Mouse (Mus musculus): ENCODE measurements around the gene Gna11. TPM values are rescaled to one million over a fixed set of nuclear protein-coding genes. Genes with fewer than 3 reads are reported as not detected.
A peak's percentile ranks its signal among the peaks of the same experiment; 100 is the strongest.

Gna11 gene
- polyA plus RNA-seq, 1 experiment from 2014 or later: 75.9 TPM

DNA sequence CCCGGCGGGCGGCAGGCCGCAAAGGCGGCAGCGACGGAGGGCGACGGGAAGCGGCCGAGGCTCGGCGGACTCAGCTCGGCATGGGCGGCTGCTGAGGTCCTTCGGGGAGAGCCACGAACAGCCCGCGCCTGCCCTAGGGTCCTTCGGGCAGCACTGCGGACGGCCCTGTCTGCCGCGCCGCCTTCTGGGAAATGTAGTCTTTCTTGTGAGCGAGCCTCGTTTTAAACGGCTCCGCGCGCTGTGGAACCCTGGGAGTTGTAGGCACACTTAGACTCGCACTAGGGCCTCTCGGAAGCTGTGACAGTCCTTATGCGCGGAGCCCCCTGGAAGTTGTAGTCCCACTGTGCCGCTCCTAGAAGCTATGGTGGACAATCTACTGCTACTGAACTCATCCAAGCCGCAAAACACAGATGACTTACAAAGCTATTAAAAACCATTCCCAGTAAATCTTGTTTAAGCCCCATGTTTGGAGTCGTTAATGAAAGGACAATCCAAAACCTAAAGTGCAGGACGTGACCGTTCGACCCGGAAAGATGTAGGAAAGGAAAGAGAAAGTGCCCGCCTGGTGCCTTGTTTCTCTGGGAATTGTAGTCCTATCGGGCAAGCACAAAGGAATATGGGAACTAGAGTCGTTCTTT lies 48.6 kb downstream of the Gna11 start, which contains the start of gene Ncln:
Gene Ncln (minus strand): TSS at position 129 of the 638 bp plus-strand sequence.
- peaks cover 27% of the 10 kb centered on the region for H3K4me1 ChIP-seq
- under 1% methylated on average over 45 of the region's 45 CpGs for WGBS
- peaks cover 21% of the 10 kb centered on the region for H3K36me3 ChIP-seq (replicated peaks)
- peak; percentile 96 for ATAC-seq (ENCODE audit: low FRiP score)
- peak within 1 kb of the TSS; percentile 92 for H3K4me2 ChIP-seq
- H3K27ac ChIP-seq: peak within 1 kb of the TSS; percentile 50; the same call in 1 of the 2 replicates
- peak within 1 kb of the TSS; percentile 78 for H3K9ac ChIP-seq
- H3K4me3 ChIP-seq (replicated peaks): peak within 1 kb of the TSS; percentile 73
- no peaks in the 10 kb centered on the region for H3K9me3 ChIP-seq
- no peaks in the 10 kb centered on the region for H3K27me3 ChIP-seq

DNA sequence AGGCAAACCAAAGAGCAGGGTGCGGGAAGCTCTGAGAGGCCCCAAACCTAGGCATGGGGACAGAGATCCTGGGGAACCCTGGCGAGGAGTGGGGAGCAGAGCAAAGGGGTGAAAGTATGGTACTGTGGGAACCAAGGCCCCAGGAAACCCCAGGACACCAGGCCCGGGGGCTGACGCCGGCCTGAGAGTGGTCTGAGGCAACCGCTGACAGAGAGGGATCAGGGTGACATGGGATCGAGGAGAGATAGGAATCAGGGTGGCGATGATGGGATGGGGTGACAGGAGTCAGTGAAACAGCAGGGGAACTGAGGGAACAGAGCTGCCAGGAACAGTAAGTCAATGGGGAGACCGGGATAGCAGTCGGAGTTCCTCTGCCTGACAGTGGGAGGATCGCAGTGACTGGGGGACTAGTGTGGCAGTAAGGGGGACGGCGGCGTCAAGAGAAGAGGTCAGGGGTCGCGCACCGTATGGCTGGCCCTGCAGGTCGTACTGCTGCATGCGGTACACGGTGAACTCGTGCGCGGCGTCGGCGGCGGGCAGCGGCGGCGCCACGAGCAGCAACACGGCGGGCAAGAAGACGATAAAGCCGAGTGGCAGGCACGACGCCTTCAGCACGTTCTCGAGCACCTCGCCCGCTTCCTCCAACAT lies 49.2 kb downstream of the Gna11 start:
- H3K4me1 ChIP-seq: peaks cover 27% of the 10 kb centered on the region
- H3K27me3 ChIP-seq: no peaks in the 10 kb centered on the region
- H3K9ac ChIP-seq: peak overlapping the region; percentile 78
- peak overlapping the region; percentile 92 for H3K4me2 ChIP-seq
- ATAC-seq (ENCODE audit: low FRiP score): peak; percentile 42
- 0 out of 2 replicates have a peak overlapping the region, but pooled peaks have one; percentile 47 for H3K27ac ChIP-seq
- peaks cover 28% of the 10 kb centered on the region for H3K36me3 ChIP-seq (replicated peaks)
- WGBS: 2% methylated on average over 41 of the region's 41 CpGs
- H3K9me3 ChIP-seq: no peaks in the 10 kb centered on the region
- peak overlapping the region; percentile 73 for H3K4me3 ChIP-seq (replicated peaks)

DNA sequence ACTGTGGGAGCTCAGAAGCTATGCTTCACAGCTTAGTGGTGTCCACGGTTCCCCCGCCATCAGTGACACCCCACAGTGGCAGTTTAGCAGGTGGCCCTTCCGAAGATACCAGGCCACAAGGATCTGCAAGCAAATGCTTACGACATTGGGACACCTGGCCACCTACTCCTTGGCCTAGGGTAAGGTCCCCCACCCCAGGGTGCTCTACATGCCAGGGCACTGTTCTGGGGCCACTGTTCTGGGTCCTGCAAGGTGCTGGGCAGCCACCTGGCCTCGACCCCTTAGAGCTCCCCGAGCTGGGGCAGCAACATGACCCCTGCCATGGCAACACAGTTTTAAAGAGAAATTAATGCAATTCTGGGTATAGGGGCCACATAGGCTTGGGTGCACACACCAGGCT lies 49.8 kb downstream of the Gna11 start:
- Histone ChIP-seq H3K9me3 (no peaks in the 10 kb centered on the region), H3K9ac (peak overlapping the region; percentile 78), H3K4me2 (peak overlapping the region; percentile 92), H3K36me3 (replicated peaks) (peaks cover 34% of the 10 kb centered on the region), H3K27ac (no peak overlapping the region), H3K4me1 (peaks cover 27% of the 10 kb centered on the region), H3K4me3 (replicated peaks) (peak overlapping the region; percentile 73), H3K27me3 (no peaks in the 10 kb centered on the region)
- 83% methylated on average over 6 of the region's 6 CpGs for WGBS
- no peak for ATAC-seq (ENCODE audit: low FRiP score)

DNA sequence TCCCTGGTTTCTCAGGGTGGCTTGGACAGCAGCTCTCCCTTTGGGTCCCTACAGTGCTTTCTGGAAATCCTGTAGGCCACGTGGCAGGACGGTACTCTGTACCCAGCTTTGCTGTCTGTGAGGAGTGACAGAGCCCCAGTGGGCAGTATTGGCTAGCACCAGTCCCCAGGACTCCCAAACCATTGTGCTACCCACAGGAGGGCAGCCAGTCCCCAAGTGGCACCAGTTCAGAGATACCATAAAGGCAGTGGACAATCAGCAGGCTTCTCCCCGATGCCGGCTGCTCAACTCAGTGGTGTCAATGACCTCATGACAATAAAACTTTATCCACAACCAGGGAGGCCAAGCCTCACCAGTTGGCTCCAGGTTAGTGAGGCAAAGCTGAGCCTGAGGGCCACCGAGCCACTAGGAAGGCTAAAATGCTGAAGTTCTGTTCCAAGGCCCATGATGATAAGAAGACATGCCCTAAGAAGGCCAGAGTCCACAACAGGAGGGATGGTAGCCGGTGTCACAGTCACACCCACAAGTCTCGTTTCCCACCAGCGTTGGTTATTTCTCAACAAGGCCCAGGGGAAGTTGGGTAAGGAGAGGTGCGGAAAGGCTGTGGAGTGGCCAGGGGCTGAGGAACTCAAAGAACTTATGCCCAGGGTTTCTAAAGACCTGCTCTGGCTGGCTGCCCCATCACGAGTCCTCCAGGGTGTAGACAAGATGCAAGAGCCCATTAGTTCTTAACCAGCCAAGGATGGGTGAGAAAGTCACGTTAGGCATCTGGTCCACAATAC lies 50.5 kb downstream of the Gna11 start:
- peak overlapping the region; percentile 21; the same call in 1 of the 2 replicates for H3K9ac ChIP-seq
- 89% methylated on average over 11 of the region's 11 CpGs for WGBS

DNA sequence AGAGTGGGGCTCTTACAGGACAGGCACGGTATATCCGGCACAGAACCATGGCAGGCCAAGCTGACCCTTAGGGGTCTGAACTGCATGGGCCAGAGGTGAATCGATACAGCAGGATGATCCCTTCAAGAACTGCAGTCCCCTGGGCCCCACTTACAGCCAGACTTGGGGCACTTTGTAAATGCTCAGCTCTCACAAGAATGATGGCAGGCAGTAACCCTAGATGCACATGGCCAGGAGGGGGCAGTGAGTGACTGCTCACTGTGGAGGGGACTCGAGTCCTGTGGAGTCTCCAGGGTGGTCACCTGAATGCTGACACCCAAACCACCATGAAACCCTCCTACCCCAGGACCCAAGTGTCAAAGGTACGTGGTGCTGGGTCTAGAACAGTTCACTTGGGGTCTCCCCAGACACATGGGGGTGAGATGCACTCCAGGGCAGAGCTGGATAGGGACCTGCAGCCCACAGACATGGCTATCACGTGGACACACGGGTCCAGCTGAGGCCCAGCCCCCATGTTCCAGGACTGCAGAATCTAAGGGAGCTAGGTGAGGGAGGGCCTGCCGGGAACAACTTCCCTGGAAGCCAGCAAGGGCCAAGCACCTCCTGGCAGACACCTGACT lies 51.3 kb downstream of the Gna11 start:
- no peak for ATAC-seq (ENCODE audit: low FRiP score)
- 88% methylated on average over 8 of the region's 8 CpGs for WGBS
- H3K27ac ChIP-seq: no peak overlapping the region
- H3K4me3 ChIP-seq (replicated peaks): no peak overlapping the region
- no peaks in the 10 kb centered on the region for H3K9me3 ChIP-seq
- H3K36me3 ChIP-seq (replicated peaks): peaks cover 48% of the 10 kb centered on the region
- no peak overlapping the region for H3K4me2 ChIP-seq
- no peak overlapping the region for H3K9ac ChIP-seq
- H3K27me3 ChIP-seq: no peaks in the 10 kb centered on the region
- H3K4me1 ChIP-seq: peaks cover 27% of the 10 kb centered on the region

More for the DNA sequence above, 50.5 kb downstream of the Gna11 start:
- peaks cover 41% of the 10 kb centered on the region for H3K36me3 ChIP-seq (replicated peaks)
- peak overlapping the region; percentile 92 for H3K4me2 ChIP-seq
- no peak for ATAC-seq (ENCODE audit: low FRiP score)
- no peak overlapping the region for H3K27ac ChIP-seq
- peak overlapping the region; percentile 73; the same call in 1 of the 2 replicates for H3K4me3 ChIP-seq (replicated peaks)
- H3K27me3 ChIP-seq: no peaks in the 10 kb centered on the region
- peaks cover 27% of the 10 kb centered on the region for H3K4me1 ChIP-seq
- no peaks in the 10 kb centered on the region for H3K9me3 ChIP-seq

DNA sequence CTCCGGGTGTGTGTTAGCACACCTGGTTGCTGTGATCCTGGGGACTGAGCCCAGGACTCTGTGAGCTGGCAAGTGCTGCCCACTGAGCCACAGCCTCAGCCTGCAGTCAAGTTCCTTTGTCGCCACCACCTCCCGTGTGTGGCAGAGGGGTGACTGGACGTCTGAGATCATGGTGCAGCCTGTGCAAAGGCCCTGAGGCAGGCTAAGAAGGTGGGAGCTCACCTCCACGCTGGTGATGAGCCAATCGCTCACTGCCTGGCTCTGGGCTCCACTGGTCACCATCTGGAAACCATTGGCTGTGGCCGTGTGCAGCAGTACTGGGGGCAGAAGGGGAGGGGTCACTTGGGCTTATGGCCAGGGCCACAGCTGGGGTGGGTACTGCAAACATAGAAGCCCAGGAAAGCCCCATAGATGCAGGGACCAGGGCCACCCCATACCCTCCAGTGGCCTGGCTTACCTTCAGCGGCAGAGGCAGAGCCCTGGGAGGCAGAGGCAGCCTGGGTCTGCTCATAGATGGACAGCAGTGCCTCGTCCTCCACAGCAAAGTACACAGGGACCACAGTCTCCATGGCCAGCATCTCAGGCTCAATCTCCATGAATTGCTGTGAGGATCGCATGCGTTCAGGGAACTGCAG lies 52.3 kb downstream of the Gna11 start:
- Histone ChIP-seq H3K4me1 (peaks cover 27% of the 10 kb centered on the region), H3K36me3 (replicated peaks) (peaks cover 58% of the 10 kb centered on the region), H3K9ac (no peak overlapping the region), H3K27me3 (no peaks in the 10 kb centered on the region), H3K27ac (no peak overlapping the region), H3K4me2 (no peak overlapping the region), H3K4me3 (replicated peaks) (no peak overlapping the region), H3K9me3 (no peaks in the 10 kb centered on the region)
- WGBS: 86% methylated on average over 11 of the region's 11 CpGs
- ATAC-seq (ENCODE audit: low FRiP score): no peak

DNA sequence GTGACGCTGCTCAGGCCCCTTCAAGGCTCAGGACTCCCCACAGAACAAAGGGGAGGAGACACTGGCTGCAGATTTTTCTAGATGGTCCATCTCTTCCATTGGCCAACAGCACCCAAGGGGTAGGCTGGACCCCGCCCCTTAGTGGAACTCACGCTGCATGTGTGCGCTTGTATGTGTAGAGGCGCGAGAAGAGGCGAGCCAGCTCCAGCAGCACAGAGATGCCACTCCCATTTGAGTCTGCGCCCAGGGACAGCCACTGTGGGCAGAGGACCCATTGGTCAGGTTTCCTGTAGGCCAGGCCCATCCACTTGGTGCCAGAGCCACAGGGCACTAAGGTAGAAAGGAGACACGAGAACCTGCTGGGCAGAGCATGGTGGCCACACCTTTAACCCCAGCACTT lies 54.0 kb downstream of the Gna11 start:
- Histone ChIP-seq H3K4me3 (replicated peaks) (no peak overlapping the region), H3K4me1 (peaks cover 19% of the 10 kb centered on the region), H3K27me3 (no peaks in the 10 kb centered on the region), H3K27ac (no peak overlapping the region), H3K9me3 (no peaks in the 10 kb centered on the region), H3K4me2 (no peak overlapping the region), H3K9ac (no peak overlapping the region), H3K36me3 (replicated peaks) (peaks cover 75% of the 10 kb centered on the region)
- WGBS: 95% methylated on average over 9 of the region's 9 CpGs
- no peak for ATAC-seq (ENCODE audit: low FRiP score)

DNA sequence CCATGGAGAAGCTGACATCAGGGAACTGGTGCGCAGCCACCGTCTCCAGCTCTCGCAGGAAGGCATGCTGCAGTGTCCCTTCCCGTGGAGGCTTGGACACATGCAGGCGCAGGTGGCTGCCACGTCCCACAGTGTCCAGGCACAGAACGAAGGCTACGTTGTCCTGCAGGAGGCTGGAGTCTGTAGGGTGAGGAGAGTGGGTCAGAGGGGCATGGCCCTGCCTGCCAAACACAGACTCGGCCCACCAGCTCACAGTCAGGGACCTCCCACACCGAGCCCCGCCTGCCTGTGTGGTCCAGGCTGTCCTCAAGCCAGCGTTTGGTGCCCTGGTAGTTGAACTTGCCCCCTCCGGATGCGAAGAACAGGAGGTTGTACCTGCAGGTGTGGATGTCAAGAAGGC lies 55.0 kb downstream of the Gna11 start:
- Histone ChIP-seq H3K36me3 (replicated peaks) (peaks cover 76% of the 10 kb centered on the region), H3K4me3 (replicated peaks) (no peak overlapping the region)

DNA sequence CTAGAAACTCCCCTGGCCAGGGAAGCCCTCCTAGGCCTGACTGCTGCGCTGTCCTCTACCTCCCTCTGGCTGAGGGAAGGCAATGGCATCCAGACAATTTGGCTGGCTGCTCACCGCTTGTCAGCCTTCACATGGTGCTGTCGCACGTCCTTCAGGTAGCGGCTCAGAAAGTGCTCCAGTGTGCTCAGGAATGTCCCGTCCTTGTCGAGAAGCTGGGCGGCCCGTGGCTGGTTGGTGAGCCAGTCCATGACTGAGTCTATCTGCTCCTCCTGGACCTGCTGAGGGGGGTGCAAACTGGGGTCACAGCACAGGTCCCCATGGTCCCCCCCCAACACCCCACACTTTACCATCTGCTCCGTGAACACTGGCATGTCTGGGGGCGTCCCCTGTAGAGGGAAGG lies 56.9 kb downstream of the Gna11 start:
- WGBS: 90% methylated on average over 11 of the region's 11 CpGs
- peaks cover 72% of the 10 kb centered on the region for H3K36me3 ChIP-seq (replicated peaks)
- no peaks in the 10 kb centered on the region for H3K27me3 ChIP-seq

More for the DNA sequence above, 55.0 kb downstream of the Gna11 start:
- Histone ChIP-seq H3K9me3 (no peaks in the 10 kb centered on the region), H3K4me1 (peaks cover 16% of the 10 kb centered on the region), H3K9ac (no peak overlapping the region), H3K27me3 (no peaks in the 10 kb centered on the region), H3K4me2 (no peak overlapping the region), H3K27ac (no peak overlapping the region)
- 84% methylated on average over 14 of the region's 14 CpGs for WGBS
- ATAC-seq (ENCODE audit: low FRiP score): no peak

DNA sequence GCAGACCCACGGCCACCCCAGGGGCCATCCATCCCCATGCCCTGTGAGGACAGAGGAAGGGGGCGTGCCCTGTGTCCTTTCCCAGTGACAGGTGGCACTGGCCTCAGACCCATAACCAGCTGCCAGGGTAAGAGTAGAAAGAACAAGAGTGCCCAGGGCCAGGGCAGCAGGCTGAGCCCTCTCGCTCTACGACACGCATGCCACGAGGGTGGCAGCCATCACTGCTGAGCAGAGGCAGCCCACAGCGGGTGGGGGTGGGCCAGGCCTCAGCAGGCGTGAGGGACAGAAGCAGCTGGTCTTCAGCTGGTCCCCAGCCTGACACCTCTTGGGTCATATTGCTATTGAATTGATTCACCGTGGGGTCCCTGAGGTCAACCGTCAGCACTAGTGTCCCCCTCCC lies 58.5 kb downstream of the Gna11 start:
- Histone ChIP-seq H3K4me2 (no peak overlapping the region), H3K9me3 (no peaks in the 10 kb centered on the region), H3K36me3 (replicated peaks) (peaks cover 56% of the 10 kb centered on the region), H3K27me3 (peaks cover 10% of the 10 kb centered on the region), H3K4me3 (replicated peaks) (no peak overlapping the region), H3K9ac (no peak overlapping the region), H3K4me1 (peaks cover 20% of the 10 kb centered on the region), H3K27ac (no peak overlapping the region)
- 85% methylated on average over 10 of the region's 10 CpGs for WGBS
- ATAC-seq (ENCODE audit: low FRiP score): no peak

More for the DNA sequence above, 56.9 kb downstream of the Gna11 start:
- no peak overlapping the region for H3K9ac ChIP-seq
- no peak overlapping the region for H3K4me2 ChIP-seq
- no peak for ATAC-seq (ENCODE audit: low FRiP score)
- H3K4me1 ChIP-seq: peaks cover 10% of the 10 kb centered on the region
- H3K4me3 ChIP-seq (replicated peaks): no peak overlapping the region
- no peak overlapping the region for H3K27ac ChIP-seq
- H3K9me3 ChIP-seq: no peaks in the 10 kb centered on the region

DNA sequence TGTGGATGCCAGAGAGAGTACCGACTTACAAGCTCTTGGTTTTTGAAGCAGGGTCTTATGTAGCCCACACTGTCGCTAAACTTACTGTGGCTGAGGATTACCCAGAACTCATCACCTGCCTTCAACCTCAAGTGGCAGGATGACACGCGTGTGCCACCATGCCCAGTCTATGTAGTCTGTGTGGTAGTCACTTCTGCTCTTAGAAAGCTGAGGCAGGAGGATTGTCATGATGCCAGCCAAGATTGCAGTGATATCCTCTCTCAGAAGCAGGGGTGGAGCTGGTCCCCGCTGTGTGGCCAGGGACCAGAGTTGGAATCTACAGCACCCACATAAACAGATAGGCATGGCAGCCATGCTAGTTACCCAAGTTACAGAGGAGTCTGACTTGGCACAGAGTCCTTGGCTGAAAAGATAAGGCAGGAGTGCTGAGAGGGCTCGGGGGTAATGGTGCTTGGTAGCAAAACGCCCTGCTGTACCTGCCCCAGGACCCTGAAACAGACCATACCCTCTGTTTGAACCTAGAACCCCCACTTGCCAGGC lies 59.4 kb downstream of the Gna11 start:
- H3K4me1 ChIP-seq: peaks cover 28% of the 10 kb centered on the region
- H3K4me2 ChIP-seq: no peak overlapping the region

More for the DNA sequence above, 59.4 kb downstream of the Gna11 start:
- Histone ChIP-seq H3K27me3 (peaks cover 19% of the 10 kb centered on the region), H3K36me3 (replicated peaks) (peaks cover 46% of the 10 kb centered on the region), H3K9ac (no peak overlapping the region), H3K9me3 (no peaks in the 10 kb centered on the region), H3K27ac (0 out of 2 replicates have a peak overlapping the region, but pooled peaks have one; percentile 75), H3K4me3 (replicated peaks) (no peak overlapping the region)
- ATAC-seq (ENCODE audit: low FRiP score): no peak
- WGBS: 78% methylated on average over 7 of the region's 7 CpGs
